Mouse (Mus musculus) testis, postnatal 10 days (tissue): ENCODE measurements at regions not wholly inside any gene's neighbourhood (a gene's known extent, or its start where the extent isn't known, plus 50 kb on each side); places are given as distances from the start of the nearest gene placed in this dataset.

Source experiments
- DNase-seq: peaks from one replicate; pipeline ENCODE4 v3.0.0; 2021; ENCODE audit warnings: low spot score

- DNase-seq: no peak
Measured at GRCm38 (mm10) chr3:41230961-41231377, 148.1 kb upstream of the Pgrmc2 start.

GRCm38 (mm10) chr3:41229493-41229892 lies 146.6 kb upstream of the Pgrmc2 start:
- no peak for DNase-seq

- peak; percentile 62 for DNase-seq
Measured at GRCm38 (mm10) chr3:41228536-41228935, 145.7 kb upstream of the Pgrmc2 start.

- DNase-seq: no peak
Measured at GRCm38 (mm10) chr3:41220746-41221145, 137.9 kb upstream of the Pgrmc2 start.

- DNase-seq: no peak
Measured at GRCm38 (mm10) chr3:41217770-41218169, 134.9 kb upstream of the Pgrmc2 start.

GRCm38 (mm10) chr3:41213533-41213932 lies 130.7 kb upstream of the Pgrmc2 start:
- DNase-seq: no peak

GRCm38 (mm10) chr3:41210333-41210732 lies 127.5 kb upstream of the Pgrmc2 start:
- no peak for DNase-seq

- no peak for DNase-seq
Measured at GRCm38 (mm10) chr3:41202895-41203294, 120.0 kb upstream of the Pgrmc2 start.

GRCm38 (mm10) chr3:41201782-41202181 lies 118.9 kb upstream of the Pgrmc2 start:
- DNase-seq: no peak

GRCm38 (mm10) chr3:41200026-41200425 lies 117.2 kb upstream of the Pgrmc2 start:
- no peak for DNase-seq

- no peak for DNase-seq
Measured at GRCm38 (mm10) chr3:41198216-41198976, 115.5 kb upstream of the Pgrmc2 start.

- DNase-seq: peak; percentile 65
Measured at GRCm38 (mm10) chr3:41195113-41195975, 112.5 kb upstream of the Pgrmc2 start.

- DNase-seq: no peak
Measured at GRCm38 (mm10) chr3:41194311-41195112, 111.7 kb upstream of the Pgrmc2 start.

- DNase-seq: no peak
Measured at GRCm38 (mm10) chr3:41185305-41186097, 102.7 kb upstream of the Pgrmc2 start.

- DNase-seq: no peak
Measured at GRCm38 (mm10) chr3:41184375-41184774, 101.5 kb upstream of the Pgrmc2 start.

GRCm38 (mm10) chr3:41182900-41183595 lies 100.2 kb upstream of the Pgrmc2 start:
- DNase-seq: no peak

GRCm38 (mm10) chr3:41182036-41182899 lies 99.4 kb upstream of the Pgrmc2 start:
- DNase-seq: peak; percentile 90

- DNase-seq: no peak
Measured at GRCm38 (mm10) chr3:41181438-41181837, 98.6 kb upstream of the Pgrmc2 start.

- peak; percentile 29 for DNase-seq
Measured at GRCm38 (mm10) chr3:41180911-41181310, 98.1 kb upstream of the Pgrmc2 start.
